Mouse (Mus musculus): ENCODE measurements around the gene Aasdhppt.

The Aasdhppt gene

GRCm38 (mm10) chr9:4309351-4310085 lies at the start of gene Aasdhppt, which contains the start of gene Kbtbd3:
Gene Aasdhppt (minus strand): TSS chr9:4309471.
Gene Kbtbd3 (plus strand): TSS chr9:4309833.
- peak; percentile 99 for DNase-seq

GRCm38 (mm10) chr9:4353163-4353562 lies 43.9 kb upstream of the Aasdhppt start:
- DNase-seq: no peak

GRCm38 (mm10) chr9:4318939-4319721 lies 9.9 kb upstream of the Aasdhppt start:
- DNase-seq: no peak

GRCm38 (mm10) chr9:4315746-4316145 lies 6.5 kb upstream of the Aasdhppt start:
- DNase-seq: peak; percentile 20

- peak; percentile 57 for DNase-seq
Measured at GRCm38 (mm10) chr9:4313946-4314345, 4.7 kb upstream of the Aasdhppt start.

- peak; percentile 30 for DNase-seq
Measured at GRCm38 (mm10) chr9:4311162-4311561, 1.9 kb upstream of the Aasdhppt start.

GRCm38 (mm10) chr9:4310706-4311105 lies 1.4 kb upstream of the Aasdhppt start:
- DNase-seq: no peak

GRCm38 (mm10) chr9:4308628-4309350 lies 482 bp downstream of the Aasdhppt start:
- DNase-seq: no peak

GRCm38 (mm10) chr9:4304867-4305266 lies 4.4 kb downstream of the Aasdhppt start:
- DNase-seq: no peak

GRCm38 (mm10) chr9:4300466-4300865 lies 8.8 kb downstream of the Aasdhppt start:
- DNase-seq: no peak

- no peak for DNase-seq
Measured at GRCm38 (mm10) chr9:4283850-4284249, 25.4 kb downstream of the Aasdhppt start.

GRCm38 (mm10) chr9:4266881-4267280 lies 42.4 kb downstream of the Aasdhppt start:
- DNase-seq: no peak

- no peak for DNase-seq
Measured at GRCm38 (mm10) chr9:4260746-4261090, 48.6 kb downstream of the Aasdhppt start.

- DNase-seq: no peak
Measured at GRCm38 (mm10) chr9:4259841-4260745, 49.2 kb downstream of the Aasdhppt start.

GRCm38 (mm10) chr9:4259074-4259473 lies 50.2 kb downstream of the Aasdhppt start:
- DNase-seq: no peak
